Mouse (Mus musculus): ENCODE measurements around the gene Brca2. TPM values are rescaled to one million over a fixed set of nuclear protein-coding genes. Genes with fewer than 3 reads are reported as not detected.

Brca2 gene
- polyA plus RNA-seq, 1 experiment from 2014 or later, result 17.1 TPM

DNA sequence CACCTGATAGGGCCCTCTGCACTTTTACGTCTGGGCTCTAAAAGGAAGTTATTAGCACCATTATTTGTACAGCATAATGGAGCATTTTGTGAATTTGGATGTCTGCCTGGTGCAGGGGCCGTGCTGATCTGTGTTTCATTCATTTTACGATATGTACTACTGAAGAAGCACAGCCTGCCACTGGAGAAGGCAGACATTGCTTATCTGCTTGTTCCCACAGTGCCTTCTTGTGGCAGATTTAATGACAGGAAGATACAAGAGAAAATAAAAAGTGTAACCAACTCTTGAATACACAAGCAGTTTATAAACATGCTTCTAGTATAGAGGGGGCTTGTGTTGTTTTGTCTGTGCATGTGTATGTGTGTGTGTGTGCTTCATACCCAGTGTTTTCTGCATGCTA lies 29.2 kb downstream of the Brca2 start:
- H3K4me3 ChIP-seq (ENCODE audit: low read depth, low read length), result no peak overlapping the region
- H3K27me3 ChIP-seq (ENCODE audit: control insufficient read depth, insufficient read depth, low read depth, low read length), result no peaks in the 10 kb centered on the region
- no peaks in the 10 kb centered on the region for H3K4me1 ChIP-seq (ENCODE audit: control insufficient read depth, low read depth, low read length)
- H3K9me3 ChIP-seq (replicated peaks; ENCODE audit: control insufficient read depth, low read length), result no peaks in the 10 kb centered on the region
- no peak for ATAC-seq (ENCODE audit: low read depth)
- H3K9ac ChIP-seq (ENCODE audit: low read depth, low read length), result no peak overlapping the region
- no peak overlapping the region for H3K4me2 ChIP-seq (ENCODE audit: low read depth, low read length)
- peaks cover 36% of the 10 kb centered on the region for H3K36me3 ChIP-seq (ENCODE audit: control insufficient read depth, insufficient read depth)
- no peak overlapping the region for H3K27ac ChIP-seq (ENCODE audit: low read length)
- WGBS (ENCODE audit: insufficient replicate concordance), result 73% methylated on average over 3 of the region's 3 CpGs

DNA sequence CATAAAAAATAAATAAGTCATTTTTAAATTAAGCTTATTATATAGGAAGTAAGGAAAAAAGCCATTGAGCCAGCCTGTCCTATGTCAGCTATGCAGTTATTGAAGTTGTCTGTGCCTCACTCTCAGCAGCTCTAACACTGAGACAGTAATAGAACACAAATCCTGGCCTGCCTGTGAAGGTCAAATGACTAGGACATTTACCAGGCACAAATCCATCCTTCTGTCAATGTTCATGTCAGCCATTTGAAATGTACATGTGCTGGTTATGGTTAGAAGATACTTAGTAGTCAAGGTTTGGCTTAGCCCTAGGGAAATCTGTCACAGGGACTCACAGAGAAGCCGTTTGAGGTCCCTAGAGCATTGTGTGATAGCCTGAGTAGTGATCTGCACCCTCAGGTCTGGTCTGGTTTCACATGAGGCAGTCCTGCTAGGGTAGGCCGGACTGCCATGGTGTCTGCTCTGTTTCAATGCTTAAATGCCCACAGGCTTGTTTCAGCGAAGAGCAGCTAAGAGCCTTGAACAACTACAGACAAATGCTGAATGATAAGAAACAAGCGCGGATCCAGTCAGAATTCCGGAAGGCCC lies 37.2 kb downstream of the Brca2 start:
- no peak overlapping the region for H3K9ac ChIP-seq (ENCODE audit: low read depth, low read length)
- no peaks in the 10 kb centered on the region for H3K4me1 ChIP-seq (ENCODE audit: control insufficient read depth, low read depth, low read length)
- no peak overlapping the region for H3K27ac ChIP-seq (ENCODE audit: low read length)
- no peaks in the 10 kb centered on the region for H3K27me3 ChIP-seq (ENCODE audit: control insufficient read depth, insufficient read depth, low read depth, low read length)
- no peaks in the 10 kb centered on the region for H3K9me3 ChIP-seq (replicated peaks; ENCODE audit: control insufficient read depth, low read length)
- peaks cover 24% of the 10 kb centered on the region for H3K36me3 ChIP-seq (ENCODE audit: control insufficient read depth, insufficient read depth)
- ATAC-seq (ENCODE audit: low read depth), result no peak
- no peak overlapping the region for H3K4me3 ChIP-seq (ENCODE audit: low read depth, low read length)
- H3K4me2 ChIP-seq (ENCODE audit: low read depth, low read length), result no peak overlapping the region
- WGBS (ENCODE audit: insufficient replicate concordance), result 90% methylated on average over 6 of the region's 6 CpGs

DNA sequence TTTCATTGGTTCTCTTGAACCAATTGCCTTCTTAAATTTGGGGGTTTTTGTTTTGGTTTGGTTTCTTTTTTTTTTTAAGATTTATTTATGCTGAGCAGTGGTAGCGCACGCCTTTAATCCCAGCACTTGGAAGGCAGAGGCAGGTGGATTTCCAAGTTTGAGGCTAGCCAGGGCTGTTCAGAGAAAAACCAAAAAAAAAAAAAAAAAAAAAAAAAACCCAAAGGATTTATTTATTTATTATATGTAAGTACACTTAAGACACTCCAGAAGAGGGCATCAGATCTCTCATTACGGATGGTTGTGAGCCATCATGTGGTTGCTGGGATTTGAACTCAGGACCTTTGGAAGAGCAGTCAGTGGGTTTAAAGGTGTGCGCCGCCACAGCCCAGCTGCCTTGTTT lies 38.4 kb downstream of the Brca2 start:
- Histone ChIP-seq H3K27me3 (ENCODE audit: control insufficient read depth, insufficient read depth, low read depth, low read length) (no peaks in the 10 kb centered on the region), H3K9ac (ENCODE audit: low read depth, low read length) (no peak overlapping the region), H3K27ac (ENCODE audit: low read length) (no peak overlapping the region), H3K4me1 (ENCODE audit: control insufficient read depth, low read depth, low read length) (no peaks in the 10 kb centered on the region), H3K4me2 (ENCODE audit: low read depth, low read length) (no peak overlapping the region), H3K36me3 (ENCODE audit: control insufficient read depth, insufficient read depth) (peaks cover 22% of the 10 kb centered on the region), H3K4me3 (ENCODE audit: low read depth, low read length) (no peak overlapping the region), H3K9me3 (replicated peaks; ENCODE audit: control insufficient read depth, low read length) (no peaks in the 10 kb centered on the region)
- 92% methylated on average over 5 of the region's 5 CpGs for WGBS (ENCODE audit: insufficient replicate concordance)
- no peak for ATAC-seq (ENCODE audit: low read depth)

DNA sequence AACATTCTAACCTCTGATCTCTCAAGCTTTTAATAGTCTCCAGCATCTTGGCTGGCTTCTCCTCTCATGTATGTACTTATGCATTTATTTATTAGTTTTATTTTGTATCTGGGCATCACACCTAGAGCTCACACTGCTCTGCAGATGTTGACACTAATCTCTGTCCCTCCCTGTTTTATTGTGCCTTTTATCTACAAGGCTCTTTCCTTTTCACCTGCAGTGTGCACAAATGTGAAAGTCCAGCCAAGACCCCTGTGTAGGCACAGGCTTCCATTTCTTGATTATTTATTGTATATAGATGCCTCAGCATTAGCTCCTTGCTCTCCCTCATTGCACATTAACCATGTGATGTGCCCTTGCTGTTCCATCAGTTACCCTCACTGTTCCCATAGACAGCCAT lies 38.9 kb downstream of the Brca2 start:
- Histone ChIP-seq H3K9me3 (replicated peaks; ENCODE audit: control insufficient read depth, low read length) (no peaks in the 10 kb centered on the region), H3K27me3 (ENCODE audit: control insufficient read depth, insufficient read depth, low read depth, low read length) (no peaks in the 10 kb centered on the region), H3K4me3 (ENCODE audit: low read depth, low read length) (no peak overlapping the region), H3K4me1 (ENCODE audit: control insufficient read depth, low read depth, low read length) (no peaks in the 10 kb centered on the region), H3K9ac (ENCODE audit: low read depth, low read length) (no peak overlapping the region), H3K4me2 (ENCODE audit: low read depth, low read length) (no peak overlapping the region), H3K36me3 (ENCODE audit: control insufficient read depth, insufficient read depth) (peaks cover 22% of the 10 kb centered on the region), H3K27ac (ENCODE audit: low read length) (no peak overlapping the region)
- ATAC-seq (ENCODE audit: low read depth), result no peak

- ATAC-seq (ENCODE audit: low read depth), result no peak
- Histone ChIP-seq H3K4me2 (ENCODE audit: low read depth, low read length) (no peak overlapping the region), H3K27me3 (ENCODE audit: control insufficient read depth, insufficient read depth, low read depth, low read length) (no peaks in the 10 kb centered on the region), H3K4me3 (ENCODE audit: low read depth, low read length) (no peak overlapping the region), H3K9ac (ENCODE audit: low read depth, low read length) (no peak overlapping the region), H3K4me1 (ENCODE audit: control insufficient read depth, low read depth, low read length) (no peaks in the 10 kb centered on the region), H3K27ac (ENCODE audit: low read length) (no peak overlapping the region), H3K9me3 (replicated peaks; ENCODE audit: control insufficient read depth, low read length) (no peaks in the 10 kb centered on the region), H3K36me3 (ENCODE audit: control insufficient read depth, insufficient read depth) (peaks cover 24% of the 10 kb centered on the region)
- 69% methylated on average over 5 of the region's 5 CpGs for WGBS (ENCODE audit: insufficient replicate concordance)
These were observed 39.4 kb downstream of the Brca2 start for GRCm38 (mm10) chr5:150561783-150562182.

DNA sequence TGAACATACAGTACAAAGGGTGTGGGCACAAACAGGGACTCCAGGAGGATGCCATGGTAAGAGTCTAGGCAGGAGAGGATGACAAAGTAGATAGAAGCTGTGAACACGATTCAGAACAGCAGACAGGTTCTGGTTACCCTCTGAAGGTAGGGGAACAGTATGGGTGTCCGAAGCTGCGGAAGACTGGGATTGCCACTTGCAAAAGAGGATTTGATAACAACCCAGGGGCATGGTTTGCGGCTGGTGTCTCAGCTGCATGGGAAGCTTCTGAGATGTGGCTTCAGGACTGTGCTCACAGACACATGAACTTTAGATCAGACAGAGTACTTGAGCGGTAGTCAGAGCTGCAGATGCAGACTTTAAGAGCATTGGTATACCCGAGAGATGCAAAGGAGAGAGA lies 42.0 kb downstream of the Brca2 start:
- no peaks in the 10 kb centered on the region for H3K4me1 ChIP-seq (ENCODE audit: control insufficient read depth, low read depth, low read length)
- no peak overlapping the region for H3K27ac ChIP-seq (ENCODE audit: low read length)
- H3K36me3 ChIP-seq (ENCODE audit: control insufficient read depth, insufficient read depth), result peaks cover 24% of the 10 kb centered on the region
- 84% methylated on average over 6 of the region's 6 CpGs for WGBS (ENCODE audit: insufficient replicate concordance)
- H3K9me3 ChIP-seq (replicated peaks; ENCODE audit: control insufficient read depth, low read length), result no peaks in the 10 kb centered on the region
- no peak overlapping the region for H3K9ac ChIP-seq (ENCODE audit: low read depth, low read length)
- H3K27me3 ChIP-seq (ENCODE audit: control insufficient read depth, insufficient read depth, low read depth, low read length), result no peaks in the 10 kb centered on the region
- ATAC-seq (ENCODE audit: low read depth), result no peak
- H3K4me3 ChIP-seq (ENCODE audit: low read depth, low read length), result no peak overlapping the region
- H3K4me2 ChIP-seq (ENCODE audit: low read depth, low read length), result no peak overlapping the region

GRCm38 (mm10) chr5:150566226-150566625 lies 43.8 kb downstream of the Brca2 start:
- H3K27ac ChIP-seq (ENCODE audit: low read length), result no peak overlapping the region
- H3K4me1 ChIP-seq (ENCODE audit: control insufficient read depth, low read depth, low read length), result no peaks in the 10 kb centered on the region
- no peak overlapping the region for H3K4me3 ChIP-seq (ENCODE audit: low read depth, low read length)
- no peaks in the 10 kb centered on the region for H3K9me3 ChIP-seq (replicated peaks; ENCODE audit: control insufficient read depth, low read length)
- no peak overlapping the region for H3K4me2 ChIP-seq (ENCODE audit: low read depth, low read length)
- WGBS (ENCODE audit: insufficient replicate concordance), result 53% methylated on average over 3 of the region's 3 CpGs
- H3K36me3 ChIP-seq (ENCODE audit: control insufficient read depth, insufficient read depth), result peaks cover 19% of the 10 kb centered on the region
- ATAC-seq (ENCODE audit: low read depth), result no peak
- H3K9ac ChIP-seq (ENCODE audit: low read depth, low read length), result no peak overlapping the region
- no peaks in the 10 kb centered on the region for H3K27me3 ChIP-seq (ENCODE audit: control insufficient read depth, insufficient read depth, low read depth, low read length)

- H3K27ac ChIP-seq (ENCODE audit: low read length), result no peak overlapping the region
- peaks cover 19% of the 10 kb centered on the region for H3K36me3 ChIP-seq (ENCODE audit: control insufficient read depth, insufficient read depth)
- no peaks in the 10 kb centered on the region for H3K27me3 ChIP-seq (ENCODE audit: control insufficient read depth, insufficient read depth, low read depth, low read length)
- H3K4me2 ChIP-seq (ENCODE audit: low read depth, low read length), result no peak overlapping the region
- no peak for ATAC-seq (ENCODE audit: low read depth)
- WGBS (ENCODE audit: insufficient replicate concordance), result 86% methylated on average over 5 of the region's 5 CpGs
- no peak overlapping the region for H3K9ac ChIP-seq (ENCODE audit: low read depth, low read length)
- H3K4me1 ChIP-seq (ENCODE audit: control insufficient read depth, low read depth, low read length), result no peaks in the 10 kb centered on the region
- H3K4me3 ChIP-seq (ENCODE audit: low read depth, low read length), result no peak overlapping the region
- no peaks in the 10 kb centered on the region for H3K9me3 ChIP-seq (replicated peaks; ENCODE audit: control insufficient read depth, low read length)
These were observed 44.5 kb downstream of the Brca2 start for GRCm38 (mm10) chr5:150566971-150567370.

GRCm38 (mm10) chr5:150570496-150571219 lies 48.2 kb downstream of the Brca2 start:
- H3K4me2 ChIP-seq (ENCODE audit: low read depth, low read length), result no peak overlapping the region
- peaks cover 31% of the 10 kb centered on the region for H3K36me3 ChIP-seq (ENCODE audit: control insufficient read depth, insufficient read depth)
- no peak overlapping the region for H3K27ac ChIP-seq (ENCODE audit: low read length)
- no peaks in the 10 kb centered on the region for H3K27me3 ChIP-seq (ENCODE audit: control insufficient read depth, insufficient read depth, low read depth, low read length)
- no peak for ATAC-seq (ENCODE audit: low read depth)
- no peaks in the 10 kb centered on the region for H3K4me1 ChIP-seq (ENCODE audit: control insufficient read depth, low read depth, low read length)
- H3K9ac ChIP-seq (ENCODE audit: low read depth, low read length), result no peak overlapping the region
- no peaks in the 10 kb centered on the region for H3K9me3 ChIP-seq (replicated peaks; ENCODE audit: control insufficient read depth, low read length)
- H3K4me3 ChIP-seq (ENCODE audit: low read depth, low read length), result no peak overlapping the region
- WGBS (ENCODE audit: insufficient replicate concordance), result 85% methylated on average over 11 of the region's 11 CpGs

Data from liver, embryonic 16.5 days (tissue).